Mouse (Mus musculus): Measurements from ENCODE around the gene Tmem247.
A peak's percentile ranks its signal among the peaks of the same experiment; 100 is the strongest.

Gene Tmem247

DNA sequence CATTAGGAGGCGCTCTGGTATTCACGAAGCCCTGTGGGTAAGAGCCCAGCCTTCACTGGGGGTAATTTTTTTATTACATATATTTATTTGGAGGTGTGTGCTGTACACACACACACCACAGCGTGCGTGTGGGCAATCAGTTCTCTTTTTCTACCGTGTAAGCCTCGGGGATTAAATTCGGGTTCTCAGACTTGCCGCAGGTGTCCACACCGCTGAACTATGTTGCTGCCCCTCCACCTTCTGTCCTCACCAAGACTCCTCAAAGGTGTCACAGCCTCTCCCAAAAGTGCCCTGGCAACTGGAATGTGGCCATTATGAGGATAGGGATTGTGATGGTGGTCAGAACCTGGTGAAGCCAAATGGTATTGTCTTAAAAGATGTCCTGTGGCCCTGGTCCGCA is at the start of gene Tmem247:
Tmem247 (plus strand) TSS at position 301 of the 400 bp plus-strand sequence.
- no peak for DNase-seq (ENCODE audit: low spot score in 2 of 2)

DNA sequence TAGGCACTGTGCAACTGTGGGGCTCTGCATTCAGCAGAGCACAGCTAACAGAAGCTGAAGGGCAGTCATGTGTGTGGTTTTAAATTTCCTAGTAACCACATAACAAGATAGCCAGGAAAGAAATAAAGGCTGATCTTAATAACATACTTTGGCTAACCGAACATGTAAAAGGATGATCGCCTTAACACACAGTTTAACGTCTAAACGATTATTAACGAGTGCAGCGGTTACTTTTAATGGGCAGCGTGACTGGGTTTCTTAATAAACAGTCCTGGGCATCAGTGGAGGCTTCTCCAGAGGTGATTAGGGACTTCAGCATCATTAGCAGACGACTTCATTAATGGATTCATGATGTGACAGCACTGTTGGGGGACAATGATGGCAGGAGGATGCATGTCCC is 46.6 kb upstream of the Tmem247 start:
- DNase-seq (ENCODE audit: low spot score in 2 of 2) = no peak

GRCm38 (mm10) chr17:86872643-86873042 is 44.5 kb upstream of the Tmem247 start:
- DNase-seq (ENCODE audit: low spot score in 2 of 2) = no peak

DNA sequence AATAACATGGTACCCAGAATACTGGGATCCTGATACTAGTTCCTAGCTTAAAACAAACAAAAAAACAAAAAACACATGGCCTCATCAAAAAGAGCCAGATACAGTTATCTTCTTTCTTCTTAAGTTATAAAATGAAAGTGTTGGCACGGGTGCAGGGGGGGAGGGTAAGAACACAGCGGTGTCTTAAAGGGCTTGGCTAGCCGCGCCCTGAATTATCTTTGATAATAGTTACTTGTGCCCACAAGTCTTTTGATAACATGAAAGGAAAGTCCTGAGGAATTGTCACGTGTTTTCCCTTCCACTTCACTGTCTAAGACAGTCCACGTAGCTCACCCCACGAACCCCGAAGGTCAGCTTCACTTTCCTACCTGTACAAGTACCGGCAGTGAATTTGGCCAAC is 40.2 kb upstream of the Tmem247 start:
- no peak for DNase-seq (ENCODE audit: low spot score in 2 of 2)

- DNase-seq (ENCODE audit: low spot score in 2 of 2) = no peak
Observed at GRCm38 (mm10) chr17:86877747-86878146, 39.4 kb upstream of the Tmem247 start.

- no peak for DNase-seq (ENCODE audit: low spot score in 2 of 2)
Observed at GRCm38 (mm10) chr17:86880056-86880455, 37.1 kb upstream of the Tmem247 start.

- no peak for DNase-seq (ENCODE audit: low spot score in 2 of 2)
Observed at GRCm38 (mm10) chr17:86880461-86881044, 36.6 kb upstream of the Tmem247 start.

GRCm38 (mm10) chr17:86895191-86895590 is 22.0 kb upstream of the Tmem247 start:
- no peak for DNase-seq (ENCODE audit: low spot score in 2 of 2)

GRCm38 (mm10) chr17:86897486-86898165 is 19.5 kb upstream of the Tmem247 start:
- no peak for DNase-seq (ENCODE audit: low spot score in 2 of 2)

GRCm38 (mm10) chr17:86899821-86900220 is 17.3 kb upstream of the Tmem247 start:
- DNase-seq (ENCODE audit: low spot score in 2 of 2) = no peak

DNA sequence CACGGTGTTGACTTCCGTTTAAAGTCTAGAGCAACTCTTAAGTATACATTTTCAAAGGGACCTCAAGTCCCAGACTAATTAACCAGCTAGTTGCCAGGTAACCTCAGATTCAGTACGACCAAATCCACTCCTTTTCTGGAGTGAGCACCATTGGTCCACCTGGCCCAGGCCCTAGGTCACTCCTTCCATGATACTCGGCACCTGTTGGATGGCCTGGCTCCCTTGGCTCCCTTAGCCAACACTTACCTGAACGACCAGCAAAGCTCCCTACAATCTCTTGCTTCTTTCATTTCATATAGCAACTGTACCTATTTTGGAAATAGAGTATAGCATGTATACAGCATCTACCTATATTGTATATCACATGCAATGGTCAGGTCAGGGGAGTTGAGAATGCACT is 16.6 kb upstream of the Tmem247 start:
- no peak for DNase-seq (ENCODE audit: low spot score in 2 of 2)

- no peak for DNase-seq (ENCODE audit: low spot score in 2 of 2)
Observed at GRCm38 (mm10) chr17:86902399-86903067, 14.6 kb upstream of the Tmem247 start.

GRCm38 (mm10) chr17:86903596-86903995 is 13.6 kb upstream of the Tmem247 start:
- no peak for DNase-seq (ENCODE audit: low spot score in 2 of 2)

GRCm38 (mm10) chr17:86904206-86904605 is 12.9 kb upstream of the Tmem247 start:
- DNase-seq (ENCODE audit: low spot score in 2 of 2) = no peak

DNA sequence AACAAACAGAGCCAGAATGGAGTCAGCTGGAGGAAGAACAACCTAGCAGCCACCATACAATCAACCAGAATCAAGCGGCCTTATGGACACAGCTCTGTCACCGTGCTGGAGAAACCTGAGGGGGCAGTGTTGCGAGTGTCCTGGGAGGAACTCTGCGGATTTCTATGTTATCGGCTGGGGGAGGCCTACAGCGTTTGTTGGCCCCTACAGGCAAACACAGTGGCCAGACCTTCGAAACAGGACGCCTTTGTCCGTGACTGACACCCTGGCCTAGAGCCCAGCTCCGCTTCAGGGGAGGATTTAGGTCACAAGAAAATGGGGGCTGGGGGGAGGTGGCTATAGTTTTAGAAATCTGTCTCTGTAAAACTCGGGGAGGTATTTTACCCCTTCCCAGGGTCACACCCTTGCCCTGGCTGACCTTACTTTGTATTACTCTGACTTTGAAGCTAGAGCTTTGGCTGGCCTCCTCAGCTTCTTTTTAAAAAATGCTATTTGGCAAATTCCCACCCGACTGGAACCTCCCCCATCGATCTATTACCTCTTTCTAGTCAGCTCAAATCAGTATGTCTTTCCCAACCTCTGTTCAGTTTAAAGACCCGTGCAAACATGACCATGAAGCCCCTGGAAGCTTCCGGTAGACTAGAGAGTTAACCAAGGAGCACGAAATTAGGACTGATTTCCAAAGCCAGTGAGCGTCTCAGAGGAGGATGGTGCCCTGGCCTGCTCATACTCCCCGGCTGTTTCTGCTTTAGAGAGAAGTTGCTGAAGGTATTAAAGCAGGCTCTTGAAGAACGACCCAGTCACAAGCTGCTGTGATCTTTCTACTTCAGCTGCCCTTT is 11.6 kb upstream of the Tmem247 start:
- DNase-seq (ENCODE audit: low spot score in 2 of 2) = no peak

GRCm38 (mm10) chr17:86906136-86906461 is 11.0 kb upstream of the Tmem247 start:
- peak; percentile 76 to 79 for DNase-seq (ENCODE audit: low spot score in 2 of 2)

DNA sequence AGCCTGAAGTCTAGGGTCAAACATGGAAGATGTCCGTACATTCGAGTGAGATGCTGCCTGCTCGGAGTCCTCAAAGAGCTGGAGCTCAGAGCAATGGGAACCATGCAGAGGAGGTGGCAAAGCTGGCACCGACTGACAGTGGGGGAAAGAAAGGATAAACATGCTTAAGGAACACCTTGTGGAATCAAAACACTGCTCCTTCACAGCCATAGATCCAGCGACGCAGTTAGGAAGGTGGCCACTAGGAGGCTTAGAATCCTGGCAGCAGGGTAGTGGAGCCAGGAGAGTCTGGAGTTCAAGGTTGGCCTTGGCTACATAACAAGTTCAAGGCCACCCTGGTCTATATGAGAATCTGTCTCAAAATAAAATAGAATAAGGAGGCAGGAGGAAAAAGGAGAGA is 10.5 kb upstream of the Tmem247 start:
- no peak for DNase-seq (ENCODE audit: low spot score in 2 of 2)

GRCm38 (mm10) chr17:86907092-86907491 is 10.1 kb upstream of the Tmem247 start:
- no peak for DNase-seq (ENCODE audit: low spot score in 2 of 2)

GRCm38 (mm10) chr17:86908316-86908715 is 8.8 kb upstream of the Tmem247 start:
- no peak for DNase-seq (ENCODE audit: low spot score in 2 of 2)

GRCm38 (mm10) chr17:86909733-86910495 is 7.2 kb upstream of the Tmem247 start:
- DNase-seq (ENCODE audit: low spot score in 2 of 2) = peak in 1 of 2 experiments; percentile 41

GRCm38 (mm10) chr17:86911261-86911660 is 5.9 kb upstream of the Tmem247 start:
- DNase-seq (ENCODE audit: low spot score in 2 of 2) = no peak

All from frontal cortex, postnatal 25 days (tissue).